Mouse (Mus musculus): Measurements from ENCODE around the gene Gif. TPM values are rescaled to one million over a fixed set of nuclear protein-coding genes. Genes with fewer than 3 reads are reported as not detected.

Gene Gif
- polyA plus RNA-seq, 2 experiments: 0.03 to 0.13 TPM

DNA sequence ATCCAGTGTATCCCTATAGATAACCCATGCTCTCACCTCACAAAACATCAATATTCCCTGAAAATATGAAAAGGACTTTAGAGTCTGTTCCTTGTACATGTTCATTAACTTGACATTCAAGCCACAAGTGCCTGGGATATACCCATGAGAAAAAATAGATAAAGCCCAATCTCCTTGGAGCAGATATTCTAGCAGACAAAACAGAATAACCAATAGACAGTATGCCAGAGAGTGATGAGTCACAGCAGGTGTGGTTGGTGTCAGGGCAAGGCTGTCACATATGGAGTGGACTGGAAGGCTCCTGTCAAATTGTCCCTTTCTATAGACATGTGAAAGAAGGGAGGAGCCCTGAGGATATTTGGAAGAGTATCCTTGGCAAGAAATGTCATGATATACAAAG lies 1.7 kb upstream of the Gif start:
- no peak overlapping the region for H3K4me3 ChIP-seq (ENCODE audit: insufficient read depth in 1 of 2, low read depth in 2 of 2, low read length in 2 of 2)
- H3K36me3 ChIP-seq (replicated peaks; ENCODE audit: control insufficient read depth, insufficient read depth, low read depth): no peaks in the 10 kb centered on the region
- no peak overlapping the region for H3K27ac ChIP-seq
- H3K27me3 ChIP-seq (ENCODE audit: control insufficient read depth, insufficient read depth, low read length): no peaks in the 10 kb centered on the region
- DNase-seq (ENCODE audit: low read depth in 3 of 3, low spot score in 3 of 3) (peak in 2 of 3 experiments; percentile 23 to 31), ATAC-seq (ENCODE audit: insufficient read depth) (peak; percentile 87)
- TF ChIP-seq EP300 (IDR thresholded peaks at IDR 0.05; ENCODE audit: low read depth) (peak; percentile 71), CTCF (IDR thresholded peaks at IDR 0.05; ENCODE audit: low read depth) (no peak)
- no peak overlapping the region for H3K9ac ChIP-seq (replicated peaks)
- H3K4me1 ChIP-seq (replicated peaks; ENCODE audit: control insufficient read depth in 2 of 2, insufficient read depth in 2 of 2, low read length in 1 of 2): peaks cover 9 to 10% of the 10 kb centered on the region in 2 experiments; a peak in 3 of 4 replicates
- 0 out of 2 replicates have a peak overlapping the region, but pooled peaks have one; percentile 2 for H3K4me2 ChIP-seq (ENCODE audit: low read depth)
- no peaks in the 10 kb centered on the region for H3K9me3 ChIP-seq (ENCODE audit: control insufficient read depth, low read length)

DNA sequence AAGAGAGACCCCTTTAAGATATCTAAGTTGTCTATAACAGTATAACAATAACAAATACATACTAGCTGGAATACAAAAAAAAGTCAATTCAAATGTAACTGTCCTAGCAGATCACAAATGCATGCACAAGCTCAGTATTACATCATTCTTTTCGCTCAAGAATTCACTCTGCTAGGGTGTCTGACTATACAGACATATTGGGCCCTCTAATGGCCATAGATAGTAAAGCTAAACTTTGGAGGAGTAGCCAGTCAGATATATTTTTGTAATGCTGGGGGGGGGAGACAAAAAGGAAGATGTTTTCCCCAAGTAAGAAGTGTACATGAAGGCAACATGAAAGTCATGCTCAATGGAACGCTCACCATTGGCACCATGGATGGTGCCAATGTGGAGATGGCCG lies 17.7 kb downstream of the Gif start:
- Histone ChIP-seq H3K27me3 (ENCODE audit: control insufficient read depth, insufficient read depth, low read length) (no peaks in the 10 kb centered on the region), H3K27ac (no peak overlapping the region), H3K4me1 (replicated peaks; ENCODE audit: control insufficient read depth in 2 of 2, insufficient read depth in 2 of 2, low read length in 1 of 2) (peaks cover 0 to 2% of the 10 kb centered on the region in 2 experiments; a peak in 1 of 4 replicates), H3K36me3 (replicated peaks; ENCODE audit: control insufficient read depth, insufficient read depth, low read depth) (no peaks in the 10 kb centered on the region), H3K4me2 (ENCODE audit: low read depth) (no peak overlapping the region), H3K4me3 (ENCODE audit: insufficient read depth in 1 of 2, low read depth in 2 of 2, low read length in 2 of 2) (no peak overlapping the region), H3K9ac (replicated peaks) (no peak overlapping the region), H3K9me3 (ENCODE audit: control insufficient read depth, low read length) (no peaks in the 10 kb centered on the region)
- 65% methylated on average over 3 of the region's 3 CpGs for WGBS (ENCODE audit: insufficient replicate concordance)
- TF ChIP-seq EP300 (IDR thresholded peaks at IDR 0.05; ENCODE audit: low read depth) (no peak), CTCF (IDR thresholded peaks at IDR 0.05; ENCODE audit: low read depth) (peak; percentile 30; the same call in 1 of the 2 replicates)
- no peak for DNase-seq (ENCODE audit: low read depth in 3 of 3, low spot score in 3 of 3)
- no peak for ATAC-seq (ENCODE audit: insufficient read depth)

DNA sequence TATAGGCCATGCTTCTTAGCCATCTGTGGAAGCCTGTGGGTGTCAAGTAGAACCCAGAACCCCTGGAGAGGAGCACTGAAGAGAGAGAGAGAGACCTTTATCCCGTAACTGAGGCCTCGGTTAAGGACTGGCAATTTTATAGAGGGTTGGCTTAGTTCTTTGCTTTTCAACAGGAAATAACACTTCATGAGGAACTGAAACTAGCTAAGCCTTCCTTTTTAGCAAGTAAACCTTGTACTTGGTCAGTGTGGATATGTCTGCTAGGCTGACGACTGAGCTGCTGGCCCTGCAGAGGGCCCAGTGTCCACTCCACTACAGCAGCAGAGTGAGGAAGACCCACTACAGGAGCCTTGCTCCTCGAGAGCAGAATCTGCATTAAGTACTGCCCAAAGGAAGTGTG lies 19.1 kb downstream of the Gif start:
- H3K27ac ChIP-seq: no peak overlapping the region
- H3K4me2 ChIP-seq (ENCODE audit: low read depth): no peak overlapping the region
- peaks cover 4 to 7% of the 10 kb centered on the region in 2 experiments; a peak in 3 of 4 replicates for H3K4me1 ChIP-seq (replicated peaks; ENCODE audit: control insufficient read depth in 2 of 2, insufficient read depth in 2 of 2, low read length in 1 of 2)
- H3K4me3 ChIP-seq (ENCODE audit: insufficient read depth in 1 of 2, low read depth in 2 of 2, low read length in 2 of 2): no peak overlapping the region
- no peak for ATAC-seq (ENCODE audit: insufficient read depth)
- no peak overlapping the region for H3K9ac ChIP-seq (replicated peaks)
- H3K36me3 ChIP-seq (replicated peaks; ENCODE audit: control insufficient read depth, insufficient read depth, low read depth): no peaks in the 10 kb centered on the region
- H3K9me3 ChIP-seq (ENCODE audit: control insufficient read depth, low read length): no peaks in the 10 kb centered on the region
- no peaks in the 10 kb centered on the region for H3K27me3 ChIP-seq (ENCODE audit: control insufficient read depth, insufficient read depth, low read length)
- no peak for DNase-seq (ENCODE audit: low read depth in 3 of 3, low spot score in 3 of 3)
- no peak for TF ChIP-seq CTCF (IDR thresholded peaks at IDR 0.05; ENCODE audit: low read depth)
- no peak for TF ChIP-seq EP300 (IDR thresholded peaks at IDR 0.05; ENCODE audit: low read depth)
- 40% methylated on average over 4 of the region's 4 CpGs for WGBS (ENCODE audit: insufficient replicate concordance)

DNA sequence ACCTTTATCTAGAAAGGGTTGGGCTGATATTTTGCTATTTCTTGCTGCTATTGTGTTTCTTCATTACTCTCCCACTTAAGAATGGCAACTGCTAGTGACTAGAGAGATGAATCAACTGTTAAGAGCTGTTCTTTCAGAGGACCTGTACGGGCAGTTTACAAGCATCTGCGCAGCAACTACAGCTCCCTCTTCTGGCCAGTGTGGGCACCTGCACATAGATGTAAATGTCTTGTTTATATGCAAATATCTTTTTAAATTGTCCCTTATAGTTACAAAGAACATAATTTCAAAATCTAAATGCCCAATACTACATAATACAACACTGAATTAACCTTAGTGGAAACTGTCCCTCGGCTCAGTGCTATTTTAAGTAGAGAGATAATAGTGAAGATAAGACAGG lies 20.8 kb downstream of the Gif start:
- Histone ChIP-seq H3K9me3 (ENCODE audit: control insufficient read depth, low read length) (no peaks in the 10 kb centered on the region), H3K4me2 (ENCODE audit: low read depth) (no peak overlapping the region), H3K9ac (replicated peaks) (no peak overlapping the region), H3K4me3 (ENCODE audit: insufficient read depth in 1 of 2, low read depth in 2 of 2, low read length in 2 of 2) (no peak overlapping the region), H3K36me3 (replicated peaks; ENCODE audit: control insufficient read depth, insufficient read depth, low read depth) (peaks cover 6% of the 10 kb centered on the region), H3K27me3 (ENCODE audit: control insufficient read depth, insufficient read depth, low read length) (no peaks in the 10 kb centered on the region), H3K27ac (no peak overlapping the region), H3K4me1 (replicated peaks; ENCODE audit: control insufficient read depth in 2 of 2, insufficient read depth in 2 of 2, low read length in 1 of 2) (peaks cover 4 to 7% of the 10 kb centered on the region in 2 experiments; a peak in 3 of 4 replicates)
- TF ChIP-seq EP300 (IDR thresholded peaks at IDR 0.05; ENCODE audit: low read depth) (no peak), CTCF (IDR thresholded peaks at IDR 0.05; ENCODE audit: low read depth) (peak; percentile 82)
- ATAC-seq (ENCODE audit: insufficient read depth): no peak
- WGBS (ENCODE audit: insufficient replicate concordance): 2% methylated on average over 3 of the region's 3 CpGs
- DNase-seq (ENCODE audit: low read depth in 3 of 3, low spot score in 3 of 3): peak in 2 of 3 experiments; percentile 30 to 37

DNA sequence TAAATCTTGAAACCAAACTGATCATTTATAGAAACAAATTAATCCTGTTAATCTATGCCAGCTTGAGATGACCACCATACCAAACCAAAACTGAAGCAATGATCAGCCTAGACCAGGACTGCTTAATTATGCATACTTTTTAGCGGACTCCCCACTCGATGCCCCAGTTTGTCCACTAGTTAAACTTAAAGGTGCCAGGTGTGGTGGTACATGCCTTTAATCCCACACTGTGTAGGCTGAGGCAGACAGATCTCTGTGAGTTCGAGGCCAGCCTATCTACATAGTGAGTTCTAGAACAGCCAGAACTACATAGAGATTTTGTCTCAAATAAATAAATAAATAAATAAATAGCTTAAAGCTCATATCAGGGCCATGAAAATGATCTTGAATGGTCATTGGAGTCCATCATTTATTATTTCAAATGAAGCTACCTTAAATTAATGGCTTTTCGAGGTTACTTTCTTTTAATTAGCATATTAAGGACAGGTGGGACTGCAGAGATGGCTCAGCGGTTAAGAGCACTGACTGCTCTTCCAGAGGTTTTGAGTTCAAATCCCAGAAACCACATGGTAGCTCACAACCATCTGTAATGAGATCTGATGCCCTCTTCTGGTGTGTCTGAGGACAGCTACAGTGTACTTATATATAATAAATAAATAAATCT lies 22.0 kb downstream of the Gif start:
- Histone ChIP-seq H3K4me1 (replicated peaks; ENCODE audit: control insufficient read depth in 2 of 2, insufficient read depth in 2 of 2, low read length in 1 of 2) (peaks cover 4 to 7% of the 10 kb centered on the region in 2 experiments; a peak in 3 of 4 replicates), H3K9ac (replicated peaks) (no peak overlapping the region), H3K9me3 (ENCODE audit: control insufficient read depth, low read length) (no peaks in the 10 kb centered on the region), H3K27ac (no peak overlapping the region), H3K27me3 (ENCODE audit: control insufficient read depth, insufficient read depth, low read length) (no peaks in the 10 kb centered on the region), H3K4me2 (ENCODE audit: low read depth) (peak overlapping the region; percentile 86), H3K4me3 (ENCODE audit: insufficient read depth in 1 of 2, low read depth in 2 of 2, low read length in 2 of 2) (peak overlapping the region in 1 of 2 experiments; percentile 90; a peak in 1 of 4 replicates), H3K36me3 (replicated peaks; ENCODE audit: control insufficient read depth, insufficient read depth, low read depth) (peaks cover 8% of the 10 kb centered on the region)
- DNase-seq (ENCODE audit: low read depth in 3 of 3, low spot score in 3 of 3) (no peak), ATAC-seq (ENCODE audit: insufficient read depth) (no peak)
- TF ChIP-seq EP300 (IDR thresholded peaks at IDR 0.05; ENCODE audit: low read depth) (no peak), CTCF (IDR thresholded peaks at IDR 0.05; ENCODE audit: low read depth) (no peak)
- 71% methylated on average over 5 of the region's 5 CpGs for WGBS (ENCODE audit: insufficient replicate concordance)

Data from liver, embryonic 14.5 days (tissue).